Mouse (Mus musculus) brain, embryonic 14.5 days (tissue): ENCODE measurements around the gene Nphs1.

ENCODE experiments used
- CTCF ChIP-seq: fragments of 200-500 bp; IDR thresholded peaks from 2 replicates; pipeline ENCODE4 v1.5.1; 2012; ENCODE audit warnings: inconsistent platforms, mild to moderate bottlenecking, moderate library complexity, borderline replicate concordance; ENCODE audit not compliant: insufficient read depth, insufficient read length; ENCODE audit errors: extremely low read depth
- POLR2A ChIP-seq: fragments of 200-500 bp; IDR thresholded peaks from 2 replicates; pipeline ENCODE4 v1.6.1; 2012; ENCODE audit warnings: mild to moderate bottlenecking, inconsistent platforms, borderline replicate concordance; ENCODE audit not compliant: poor library complexity, insufficient read depth, insufficient read length, severe bottlenecking; ENCODE audit errors: extremely low read depth

DNA sequence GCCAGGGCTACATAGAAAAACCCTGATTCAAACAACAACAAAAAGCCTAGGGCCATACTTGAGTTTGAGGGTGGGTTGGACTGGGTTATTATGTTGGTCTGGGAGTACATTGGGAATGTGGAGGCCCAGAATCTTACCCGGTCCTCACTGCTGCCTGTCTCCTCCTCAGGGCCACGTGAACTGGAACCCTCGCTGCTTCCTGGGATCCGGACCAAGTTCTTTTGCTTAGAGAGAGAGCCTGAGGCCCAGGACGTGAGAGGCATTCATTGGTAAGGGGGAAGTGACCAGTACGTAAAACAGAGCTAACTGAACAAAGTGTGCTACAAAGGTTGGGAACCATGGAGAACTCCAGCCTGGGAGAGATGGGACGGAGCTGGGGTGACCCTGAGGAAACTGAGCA is 7.9 kb upstream of the Nphs1 start:
- TF ChIP-seq CTCF (no peak), POLR2A (no peak)
